Mouse (Mus musculus): ENCODE measurements around the gene Pip5kl1.

DNA sequence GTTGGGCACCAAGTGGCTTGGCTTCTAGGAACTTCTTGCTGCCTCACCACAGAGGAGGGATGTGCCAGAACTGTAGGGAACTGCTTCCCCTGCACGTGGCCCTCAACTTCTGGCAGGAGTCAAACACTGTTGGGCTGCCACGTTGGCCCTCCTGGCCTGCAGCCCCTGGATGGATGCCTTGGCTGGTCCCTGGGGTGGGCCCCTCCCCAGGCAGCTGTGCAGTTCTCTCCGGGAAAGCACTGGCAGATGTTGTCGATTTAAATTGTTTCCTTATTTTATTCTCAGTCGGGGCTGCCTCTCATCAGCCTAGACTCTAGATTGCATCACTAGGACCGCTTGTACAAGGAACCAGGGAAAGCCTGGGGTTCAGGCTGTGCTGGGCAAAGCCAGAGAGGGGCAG, 24.8 kb upstream of the Pip5kl1 start:
- TF ChIP-seq CTCF (IDR thresholded peaks at IDR 0.05; ENCODE audit: control insufficient read depth, insufficient read depth, insufficient replicate concordance, low read depth, low read length) (no peak), POLR2A (IDR thresholded peaks at IDR 0.05; ENCODE audit: control insufficient read depth, low read depth, low read length) (no peak)
